Mouse (Mus musculus): ENCODE measurements around the gene Slc23a2.

Slc23a2 gene

DNA sequence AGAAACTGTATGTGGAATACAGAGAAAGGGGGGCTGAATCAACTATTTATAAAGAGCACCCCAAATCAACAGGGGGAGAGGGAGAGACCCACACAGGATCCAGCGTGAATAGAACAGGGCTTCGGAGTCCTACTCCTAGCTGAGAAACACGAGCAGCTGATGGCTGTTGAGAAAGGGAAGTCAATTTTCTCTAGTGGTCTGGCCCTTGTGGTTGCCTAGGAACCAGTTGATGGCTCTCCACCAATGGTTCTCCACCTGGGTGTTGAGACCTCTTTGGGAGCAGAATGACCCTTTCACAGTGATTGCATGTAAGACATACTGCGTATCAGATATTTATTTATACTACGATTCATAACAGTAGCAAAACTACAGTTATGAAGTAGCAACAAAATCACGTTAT lies 49.1 kb downstream of the Slc23a2 start:
- no peak for DNase-seq

DNA sequence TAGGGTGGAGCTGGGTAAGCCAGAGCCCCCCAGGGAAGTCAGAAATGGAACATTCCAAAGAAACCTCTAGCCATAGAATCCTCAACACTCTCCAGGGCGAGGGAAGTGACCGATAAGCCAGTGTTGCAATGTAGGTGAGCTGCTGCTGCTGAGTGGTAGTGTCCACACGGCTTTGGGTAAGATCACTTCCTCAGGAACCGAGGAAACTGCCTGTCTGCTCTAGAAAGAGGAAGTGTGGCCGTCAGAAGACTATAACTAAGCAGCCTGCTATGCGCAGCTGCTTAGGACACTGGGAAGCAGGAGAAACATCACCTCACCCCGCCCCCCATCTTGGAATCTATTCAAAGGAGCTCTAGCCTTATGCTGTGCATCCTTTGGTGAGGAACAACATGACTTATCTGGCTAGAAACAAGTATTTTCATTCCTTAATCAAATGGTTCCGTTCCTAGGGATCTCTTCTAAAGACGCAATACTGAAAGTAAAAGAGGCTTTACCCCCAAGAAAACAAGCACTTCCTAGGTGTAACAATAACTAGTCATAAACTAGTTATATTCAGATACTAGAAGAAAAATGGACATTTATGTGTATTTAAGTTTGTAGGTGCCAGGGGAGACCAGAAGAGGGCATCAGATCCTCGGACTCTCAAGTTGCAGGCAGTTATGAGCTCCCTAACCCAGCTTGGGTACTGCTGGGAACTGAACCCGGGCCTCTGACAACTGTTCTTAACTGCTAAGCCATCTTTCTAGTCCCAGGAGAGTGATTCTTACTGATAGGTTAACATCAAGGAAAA lies 50.3 kb downstream of the Slc23a2 start:
- DNase-seq, result no peak

DNA sequence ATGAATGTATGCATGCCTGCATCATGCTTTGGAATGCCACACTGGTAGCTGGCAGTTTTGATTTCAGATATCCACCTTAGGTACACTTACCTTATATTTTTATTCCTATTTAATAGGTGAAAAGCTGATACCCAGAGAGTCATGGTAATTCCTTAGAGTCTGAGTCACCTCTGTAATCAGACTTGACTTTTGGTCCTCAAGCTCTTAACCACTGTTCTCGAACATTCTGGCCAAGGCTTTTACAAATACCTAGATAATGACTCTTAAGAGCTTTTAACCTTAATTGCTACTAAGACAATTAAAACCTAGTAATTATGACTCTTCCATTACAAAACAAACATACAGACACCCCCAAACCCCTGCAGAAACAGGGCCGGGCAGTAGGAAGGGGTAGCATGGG lies 51.2 kb downstream of the Slc23a2 start:
- DNase-seq, result no peak

DNA sequence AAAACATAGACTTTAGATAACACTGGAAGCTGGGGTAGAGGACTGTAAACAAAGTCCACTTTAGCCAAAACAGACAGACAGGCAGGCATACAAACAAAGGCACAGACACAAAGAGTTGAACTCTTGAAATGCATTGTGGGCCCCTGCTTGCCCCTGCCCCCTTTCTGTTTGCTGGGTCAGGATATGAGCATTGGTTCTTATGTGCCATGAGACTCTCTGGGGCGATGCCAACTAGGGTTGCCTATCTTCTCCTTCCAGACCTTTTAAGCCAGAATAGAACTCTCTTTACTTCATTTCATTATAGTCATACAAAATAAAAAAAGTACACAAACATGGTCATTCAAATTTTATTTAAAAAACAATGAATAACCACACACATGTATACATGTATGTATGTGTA lies 51.6 kb downstream of the Slc23a2 start:
- DNase-seq, result no peak

DNA sequence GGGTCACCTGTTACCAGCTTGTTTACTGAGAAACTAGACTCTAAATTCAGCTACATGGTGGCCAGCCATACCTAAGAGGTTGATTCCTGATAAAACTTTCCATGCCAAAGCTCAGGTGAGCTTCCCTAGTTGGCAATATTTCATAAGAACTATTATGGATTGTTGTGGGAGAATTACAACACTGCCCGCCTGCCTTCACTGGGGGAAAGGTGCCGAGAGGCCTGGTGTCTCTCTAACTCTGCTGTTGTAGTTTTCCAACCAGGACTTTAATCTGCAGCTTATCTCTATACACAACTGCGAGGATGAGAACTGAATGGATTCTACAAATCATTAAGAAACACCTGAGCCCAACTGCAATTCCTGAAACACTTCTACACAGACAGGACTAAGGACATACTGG lies 52.2 kb downstream of the Slc23a2 start:
- DNase-seq, result no peak

DNA sequence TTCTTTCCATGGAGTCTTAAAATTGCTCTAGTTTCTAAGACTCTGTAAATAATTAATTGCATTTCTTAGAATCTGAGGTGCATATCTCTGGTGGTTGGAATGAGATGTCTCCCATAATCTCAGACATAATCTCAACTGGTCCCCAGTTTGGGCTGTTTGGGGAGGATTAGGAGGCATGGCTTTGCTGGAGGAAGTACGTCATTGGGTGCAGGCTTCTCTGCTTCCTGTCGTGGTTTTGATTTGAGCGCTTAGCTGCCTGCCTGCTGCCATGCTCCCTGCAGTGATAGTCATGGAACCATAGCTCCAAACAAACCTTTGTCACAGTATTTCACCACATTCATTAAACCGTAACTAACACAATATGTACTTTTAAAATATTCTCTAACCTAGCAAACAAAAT lies 53.2 kb downstream of the Slc23a2 start:
- DNase-seq, result no peak

DNA sequence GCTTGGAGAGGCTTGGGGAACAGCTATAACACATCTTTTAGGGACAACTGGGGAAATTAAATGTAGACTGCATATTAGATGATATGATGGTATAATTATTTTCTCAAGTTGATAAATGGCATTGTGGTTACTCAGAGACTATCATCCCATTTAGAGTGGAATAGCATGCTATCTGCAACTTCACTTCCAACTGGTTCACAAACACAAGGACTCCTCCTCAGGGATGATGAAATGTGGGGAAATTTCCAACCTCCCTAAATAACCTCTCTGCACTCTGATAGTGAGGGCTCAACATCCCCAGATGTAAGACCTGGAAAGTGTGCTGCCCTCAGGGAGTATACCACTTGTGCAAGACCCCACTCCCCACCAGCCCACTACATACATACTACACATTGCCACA lies 60.1 kb downstream of the Slc23a2 start:
- no peak for DNase-seq

DNA sequence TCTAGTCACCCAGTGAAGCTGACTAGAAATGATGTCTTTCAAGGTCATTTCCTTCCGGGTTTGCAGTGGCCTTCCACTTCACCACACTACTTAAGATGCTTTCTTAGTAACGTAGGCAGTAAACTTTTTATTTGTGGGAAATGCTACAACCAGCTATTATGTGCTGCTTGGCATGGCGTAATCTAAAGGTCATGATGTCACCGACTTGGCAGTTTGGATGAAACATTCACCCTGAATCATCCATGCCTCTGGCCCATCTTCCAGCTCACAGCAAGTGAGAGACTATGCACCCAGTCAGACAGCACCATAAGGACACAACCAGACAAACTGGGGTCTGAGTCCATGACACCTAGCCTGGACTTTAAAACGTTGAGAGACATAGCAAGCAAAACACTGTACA lies 60.5 kb downstream of the Slc23a2 start:
- no peak for DNase-seq

DNA sequence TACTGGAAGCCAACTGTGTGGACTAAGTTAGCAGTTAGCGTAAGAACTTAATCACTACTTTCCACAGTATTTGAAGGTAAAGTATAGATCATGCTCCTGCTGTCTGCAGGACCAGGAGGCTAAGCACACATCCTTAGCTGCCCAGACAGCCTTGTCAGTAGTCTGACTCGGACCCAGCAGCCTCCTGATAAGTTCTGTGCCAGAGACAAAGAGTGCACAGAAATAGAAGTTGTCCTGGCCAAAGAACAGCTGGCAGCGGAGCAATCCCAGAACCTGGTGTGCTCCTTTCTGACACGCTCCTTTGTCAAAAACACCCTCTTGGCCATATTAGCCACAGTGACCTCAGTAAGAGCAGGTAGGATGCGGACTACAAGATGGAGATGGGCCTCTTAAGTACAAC lies 65.8 kb downstream of the Slc23a2 start:
- DNase-seq, result no peak

DNA sequence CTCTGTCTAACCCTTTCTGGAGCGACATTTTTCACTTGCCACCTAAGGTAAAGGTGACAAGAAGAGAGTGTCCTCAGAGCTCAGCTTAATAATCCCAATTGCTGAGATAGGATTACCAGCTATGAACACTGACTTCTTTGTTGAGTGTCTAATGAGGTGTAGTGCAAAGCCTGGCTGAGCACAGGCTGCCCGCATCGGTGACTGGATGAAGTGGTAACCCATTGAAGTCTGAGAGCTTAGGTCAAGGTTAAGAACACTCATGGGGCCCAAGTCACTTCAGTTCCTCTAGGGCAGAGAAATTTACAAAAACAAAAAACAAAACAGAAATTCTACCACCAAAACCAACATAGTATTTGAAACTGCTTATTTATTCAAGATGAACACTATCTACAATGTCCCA lies 71.9 kb downstream of the Slc23a2 start:
- no peak for DNase-seq

DNA sequence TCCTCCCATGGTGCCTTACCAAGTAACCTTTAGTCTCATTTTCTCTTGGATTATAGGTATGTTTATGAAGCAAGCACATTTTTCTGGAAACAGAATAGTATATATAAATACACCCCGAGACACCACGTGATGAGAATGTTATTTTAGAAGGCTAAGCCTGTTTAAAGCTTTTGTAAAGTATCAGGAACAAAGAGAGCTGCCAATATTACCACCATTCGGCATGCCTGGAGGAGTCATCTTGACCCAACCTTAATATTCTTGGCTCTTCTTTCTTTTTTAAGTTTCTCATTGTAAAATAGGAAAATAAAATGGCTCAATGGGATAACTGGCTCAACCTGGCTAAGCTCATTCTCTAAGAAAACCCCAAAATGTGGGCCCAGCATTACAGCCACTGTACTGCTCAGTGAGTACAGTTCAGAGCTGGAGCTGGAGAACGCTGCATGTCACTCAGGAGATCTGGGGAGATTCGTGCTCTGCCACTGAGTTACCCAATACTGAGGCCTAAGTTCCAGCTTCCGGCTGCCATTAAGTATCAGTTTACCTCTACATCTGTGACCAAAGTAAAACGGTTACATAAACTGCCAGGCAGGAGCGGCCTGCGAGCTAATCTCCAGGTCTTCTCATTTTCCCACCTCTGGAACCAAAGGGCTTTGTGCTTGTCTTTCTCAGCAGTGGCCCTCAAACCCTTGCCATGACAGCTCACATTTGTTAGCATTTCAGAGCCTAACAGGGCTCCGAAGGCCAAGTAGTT lies 74.7 kb downstream of the Slc23a2 start:
- DNase-seq, result no peak

DNA sequence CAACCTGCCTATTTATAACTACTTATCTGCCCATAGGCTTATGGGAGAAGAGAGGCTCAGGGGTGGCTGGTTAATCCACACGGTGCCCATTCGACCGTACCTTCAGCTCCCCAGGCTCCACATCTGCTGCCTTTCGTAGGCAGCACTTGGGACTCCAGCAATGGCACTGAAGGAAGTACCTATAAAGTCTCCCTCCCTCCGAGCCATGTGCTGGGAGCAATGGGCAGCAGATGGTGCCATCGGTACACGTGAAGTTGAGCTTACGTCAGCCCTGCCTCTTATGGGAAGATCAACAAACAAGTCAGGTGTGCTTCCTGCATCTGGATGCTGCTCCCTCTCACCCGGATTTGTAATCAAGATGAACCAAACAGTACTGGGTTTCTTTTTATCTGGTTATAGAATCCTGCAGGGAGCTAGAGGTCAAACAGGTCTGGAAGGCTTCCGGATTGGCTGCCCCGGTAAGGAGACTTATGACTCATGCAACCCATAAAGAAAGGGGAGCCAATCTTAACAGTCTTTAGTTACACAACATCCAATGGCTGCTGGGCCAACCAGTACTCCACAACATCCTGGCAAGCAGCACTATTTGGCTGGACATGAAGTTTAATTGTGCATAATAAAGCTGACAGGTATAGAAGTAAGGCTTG lies 80.6 kb downstream of the Slc23a2 start:
- DNase-seq, result no peak

DNA sequence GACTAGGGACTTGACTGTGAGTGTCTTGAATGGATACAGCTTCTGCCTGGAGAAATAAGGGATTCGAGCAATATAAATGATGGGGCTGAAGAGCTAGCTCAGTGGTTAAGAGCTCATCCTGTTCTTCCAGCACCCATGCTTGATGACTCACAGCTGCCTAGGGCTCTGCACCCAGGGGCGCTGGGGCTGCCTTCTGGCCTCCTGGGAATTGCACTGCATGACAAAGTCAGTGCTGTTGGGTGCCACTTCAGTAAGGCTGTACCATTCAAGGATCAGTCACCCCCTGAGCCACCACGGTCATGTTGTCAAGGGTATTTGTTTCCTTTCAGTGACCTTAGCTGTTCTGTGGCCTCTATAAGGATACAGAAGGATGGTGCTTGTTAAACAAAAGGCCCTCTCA lies 81.1 kb downstream of the Slc23a2 start:
- no peak for DNase-seq

DNA sequence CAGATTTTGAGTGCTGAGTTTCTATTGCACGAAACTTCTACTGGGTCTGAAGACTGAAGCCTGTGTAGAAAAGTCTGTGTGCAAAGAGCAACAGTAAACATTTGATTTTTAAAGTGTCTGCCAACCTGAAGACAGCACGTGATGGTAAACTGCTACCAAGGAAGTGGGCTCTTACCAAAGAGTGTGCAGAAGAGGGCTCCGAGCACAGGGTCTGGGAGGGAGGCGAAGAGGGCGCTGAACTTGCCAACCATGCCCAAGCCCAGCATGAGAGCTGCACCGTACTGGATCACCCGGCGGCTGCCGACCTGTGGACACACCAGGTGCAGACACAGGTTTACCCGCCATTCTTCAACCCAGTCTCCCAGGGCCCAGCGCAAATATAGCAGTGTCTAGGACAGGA lies 83.0 kb downstream of the Slc23a2 start:
- DNase-seq, result no peak

DNA sequence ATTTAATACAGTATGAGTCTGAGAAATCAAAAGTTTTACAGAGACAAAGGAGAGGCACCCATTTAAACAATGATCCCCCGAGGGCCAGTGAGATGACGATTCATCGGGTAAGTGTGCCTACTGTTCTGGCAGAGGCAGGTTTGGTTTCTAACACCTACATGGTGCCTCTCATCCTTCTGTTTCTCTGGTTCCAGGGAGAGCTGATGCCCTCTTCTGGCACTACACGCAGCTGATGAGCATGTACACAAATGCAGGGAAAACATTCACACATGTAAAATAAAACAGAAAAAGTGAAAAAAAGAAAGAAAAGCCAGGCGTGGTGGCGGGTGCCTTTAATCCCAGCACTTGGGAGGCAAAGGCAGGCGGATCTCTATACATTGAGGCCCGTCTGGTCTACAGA lies 85.0 kb downstream of the Slc23a2 start:
- DNase-seq, result no peak

DNA sequence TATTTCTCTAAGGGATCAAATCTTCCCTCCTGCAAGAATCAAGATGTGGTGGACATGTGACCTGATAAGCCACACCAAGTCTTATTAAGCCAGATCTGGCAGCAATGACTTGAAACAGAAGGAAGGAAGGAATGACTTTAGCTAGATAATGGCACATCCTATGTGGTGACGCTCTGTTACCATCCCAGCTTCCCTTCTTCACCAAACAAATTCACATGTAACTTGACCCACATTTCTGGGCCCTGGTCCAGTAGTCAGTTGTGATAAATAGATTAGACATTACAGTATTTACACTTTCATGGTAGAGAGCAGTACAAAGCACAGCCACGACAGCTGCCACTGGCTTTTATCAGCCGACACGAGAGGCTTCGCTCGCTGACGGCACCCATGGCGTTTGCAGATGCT lies 89.6 kb downstream of the Slc23a2 start:
- DNase-seq, result no peak

DNA sequence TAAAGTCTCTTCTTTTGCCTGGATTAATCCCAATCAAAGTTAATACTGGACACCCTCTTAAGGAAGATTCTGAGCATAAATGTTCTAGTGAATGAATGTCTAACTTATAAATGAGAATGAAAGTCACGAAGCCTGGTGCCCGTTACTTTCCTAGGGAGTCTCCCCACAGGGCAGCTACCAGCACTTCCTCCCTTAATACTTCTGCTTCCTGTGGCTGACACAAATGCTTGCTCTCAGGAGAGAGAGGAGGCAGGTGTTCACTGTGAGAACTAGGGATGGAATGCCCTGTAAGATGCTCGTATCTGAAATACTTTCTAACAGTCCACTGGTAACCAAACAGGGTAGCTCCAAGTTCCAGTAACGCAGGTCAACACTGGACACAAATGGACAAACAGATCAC lies 91.1 kb downstream of the Slc23a2 start:
- DNase-seq, result no peak

DNA sequence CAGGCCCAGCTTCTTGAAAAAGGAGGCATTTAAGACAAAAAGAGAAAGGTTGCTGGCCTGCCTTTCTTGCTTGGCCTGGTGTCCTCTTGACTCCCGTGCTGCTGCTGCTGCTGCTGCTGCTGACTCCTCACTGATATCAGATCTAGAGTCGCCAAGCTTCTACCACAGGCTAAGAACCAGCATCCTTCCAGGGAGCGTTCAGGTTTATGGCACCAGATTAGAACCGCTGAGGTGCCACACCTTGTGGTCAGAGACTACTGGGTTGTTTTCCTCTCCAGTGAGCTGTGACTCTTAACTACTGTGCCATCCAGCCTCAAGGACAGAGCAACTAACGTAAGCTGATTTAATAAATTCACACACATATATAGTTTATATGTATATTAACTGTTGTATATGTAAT lies 93.1 kb downstream of the Slc23a2 start:
- no peak for DNase-seq

DNA sequence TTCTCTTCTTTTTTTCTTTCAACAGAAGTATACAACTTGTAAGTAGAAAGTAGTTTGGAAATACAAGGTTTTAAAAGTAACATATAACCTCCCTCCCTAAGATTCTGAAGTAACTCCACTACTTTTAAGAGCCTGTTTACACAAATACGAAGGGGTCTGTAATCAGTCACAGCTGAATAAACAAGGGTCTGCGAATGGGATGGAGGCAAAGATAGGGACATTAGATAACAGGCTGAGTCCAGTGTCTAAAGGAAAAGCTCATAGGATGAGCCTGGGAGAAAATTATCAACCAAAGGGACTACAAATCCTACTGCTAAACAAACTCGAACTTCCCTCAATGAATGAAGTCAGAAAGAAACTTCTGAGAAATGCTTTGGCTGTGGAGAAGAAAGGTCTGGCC lies 95.0 kb downstream of the Slc23a2 start:
- DNase-seq, result no peak

DNA sequence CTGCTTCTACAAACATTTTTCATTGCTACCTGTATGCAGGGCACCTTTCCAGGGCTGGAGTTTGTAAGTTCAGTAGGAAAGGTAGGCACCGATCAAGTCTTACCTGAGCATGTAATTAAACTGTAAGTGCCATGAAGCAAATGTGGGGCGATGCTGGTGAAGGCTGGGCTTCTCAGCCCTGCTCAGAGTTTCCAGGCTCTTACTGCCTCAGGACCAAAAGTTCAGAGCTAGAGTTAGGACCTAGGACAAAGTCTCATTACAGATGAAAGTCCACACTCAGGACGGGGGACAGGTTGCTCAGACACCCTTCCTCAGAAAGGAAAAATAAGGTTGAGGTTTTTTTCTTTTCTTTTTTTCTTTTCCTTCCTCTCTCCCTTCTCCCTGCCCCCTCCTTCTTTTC lies 95.4 kb downstream of the Slc23a2 start:
- DNase-seq, result peak; percentile 57

DNA sequence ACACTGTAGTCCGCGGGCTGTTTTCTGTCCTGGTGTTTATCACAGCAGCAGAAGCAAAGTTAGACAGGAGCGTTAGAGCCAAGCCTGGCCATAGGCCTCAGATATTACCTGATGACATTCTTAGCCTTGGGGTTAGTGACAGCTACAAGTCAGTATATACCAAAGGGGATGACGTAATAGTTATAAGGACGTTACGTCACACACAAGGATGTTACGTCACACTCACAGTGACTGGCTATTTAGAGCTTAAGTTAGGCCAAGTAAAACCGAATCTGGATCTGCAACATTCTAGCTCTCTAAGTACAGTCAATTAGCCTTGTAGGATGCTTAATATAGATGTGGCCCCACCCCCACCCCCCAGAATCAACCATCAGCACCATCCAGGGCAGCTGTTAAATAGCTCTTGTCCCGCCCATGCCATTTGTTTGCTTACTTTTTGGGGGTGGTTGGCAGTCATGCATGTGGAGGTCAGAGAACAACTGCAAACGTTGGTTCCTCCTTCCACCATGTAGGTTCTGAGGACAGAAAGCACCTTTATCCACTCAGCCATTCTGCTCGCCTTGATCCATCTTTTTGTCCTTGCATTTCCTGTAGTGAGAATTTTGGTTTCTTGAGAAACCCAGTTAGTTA lies 96.7 kb downstream of the Slc23a2 start:
- no peak for DNase-seq

DNA sequence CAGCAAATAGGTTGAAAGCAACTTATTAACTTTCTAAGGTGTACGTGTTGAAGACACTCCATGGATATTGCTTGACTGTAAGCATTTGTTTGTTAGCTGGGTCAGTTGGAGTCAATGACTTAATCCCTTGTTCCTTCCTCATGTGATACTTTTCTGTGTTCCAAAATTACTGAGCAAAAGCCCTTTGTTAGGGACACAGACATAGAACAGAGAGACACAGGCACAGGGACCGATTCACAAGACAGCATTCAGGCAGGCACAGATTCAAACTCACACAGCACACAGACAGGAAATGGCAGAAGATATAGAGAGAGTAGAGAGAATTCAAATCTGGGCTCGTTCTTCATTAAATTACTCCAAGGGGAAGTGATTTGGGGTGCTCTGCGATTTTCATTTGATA lies 97.5 kb downstream of the Slc23a2 start:
- DNase-seq, result no peak

DNA sequence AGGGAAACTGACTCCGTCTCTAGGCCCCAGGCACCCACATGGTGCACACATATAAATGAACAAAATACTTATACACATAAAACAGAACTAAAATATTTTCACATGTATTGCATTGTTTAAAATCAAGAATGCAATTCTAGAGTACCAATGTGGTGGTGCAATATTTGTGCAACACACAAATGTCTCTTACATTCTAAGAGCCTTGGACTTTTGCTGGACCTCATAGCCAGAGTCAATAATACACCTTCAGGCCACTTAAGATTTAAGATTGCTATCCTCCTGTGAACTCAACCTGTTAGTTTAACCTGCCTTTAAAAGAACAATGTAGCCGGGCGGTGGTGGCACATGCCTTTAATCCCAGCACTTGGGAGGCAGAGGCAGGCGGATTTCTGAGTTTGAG lies 98.2 kb downstream of the Slc23a2 start:
- no peak for DNase-seq

Data from kidney, adult 11 months (tissue).